Mouse (Mus musculus) mature B cell (primary cell): ENCODE results near the gene Kif27.

Experiments
- in situ Hi-C: fragments of 300-500 bp; cut with MboI; formaldehyde crosslinking; loops from 2 replicates; pipeline ENCODE4 v1.14.3; 2019

Gene Kif27

DNA sequence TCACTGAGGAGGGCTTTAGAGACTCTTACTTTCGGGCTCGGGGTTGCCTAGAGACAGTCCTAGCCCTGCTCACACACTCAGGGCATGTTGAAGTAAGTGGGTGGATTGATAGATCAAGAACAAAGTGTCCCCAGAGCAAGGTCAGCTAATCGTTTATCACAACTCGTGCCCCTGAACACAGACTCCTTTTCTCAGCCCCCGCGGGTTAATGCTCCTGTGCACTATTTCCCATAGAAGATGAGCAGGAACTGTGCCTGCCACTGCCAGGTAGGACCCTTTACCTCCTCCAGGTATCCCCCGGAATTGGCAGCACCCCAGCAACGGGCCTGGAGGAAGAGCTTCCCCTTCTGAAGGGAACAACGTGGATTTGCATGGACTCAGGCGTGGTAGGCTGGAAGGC lies 82.7 kb downstream of the Kif27 start:
- in situ Hi-C loops, result loop anchor here (10.0 kb wide), 2 partner anchors 109 to 269 kb away; partner anchors contain the start of gene 2210016F16Rik

DNA sequence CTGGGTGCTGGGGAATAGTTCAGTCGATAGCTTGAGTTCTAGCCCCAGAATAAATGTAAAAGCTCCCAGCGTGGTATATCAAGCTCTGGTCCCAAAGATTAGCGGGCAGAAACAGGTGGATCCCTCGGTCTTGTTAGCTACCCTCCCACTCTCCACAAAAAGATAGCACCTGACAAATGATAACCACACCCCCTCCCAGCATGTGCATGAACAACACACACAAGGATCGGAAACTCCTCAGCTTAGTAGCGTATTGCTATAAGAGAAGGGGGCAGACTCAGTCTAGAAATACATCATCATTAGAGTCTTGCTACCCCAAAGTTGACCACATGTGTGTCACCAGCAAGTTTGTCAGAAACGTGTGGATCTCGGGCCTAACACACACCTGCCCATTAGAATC lies 83.3 kb downstream of the Kif27 start, which contains the start of gene Gkap1:
Gene Gkap1 (minus strand): TSS at position 101 of the 400 bp plus-strand sequence.
- in situ Hi-C loops, result loop anchor here (10.0 kb wide), 2 partner anchors 109 to 269 kb away; partner anchors contain the start of gene 2210016F16Rik

DNA sequence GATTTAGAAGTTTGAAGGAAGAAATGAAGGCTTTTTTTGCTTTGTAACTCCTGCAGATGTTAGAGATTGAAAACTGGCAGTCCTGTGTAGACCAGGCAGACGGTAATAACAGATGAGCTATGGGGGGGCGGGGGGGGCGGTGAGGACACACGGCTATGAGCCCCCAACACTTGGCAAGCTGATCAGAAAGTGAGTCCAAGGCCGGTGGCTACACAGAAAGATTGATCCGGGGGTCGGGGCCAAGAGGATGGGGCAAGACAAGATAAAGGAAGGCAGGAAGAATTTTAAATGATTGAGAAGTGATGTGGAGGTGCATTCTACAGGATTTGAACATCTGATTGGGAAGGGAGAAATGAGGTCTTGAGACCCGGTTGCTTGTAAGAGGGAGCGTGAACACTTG lies 83.8 kb downstream of the Kif27 start:
- in situ Hi-C loops, result loop anchor here (10.0 kb wide), 2 partner anchors 110 to 270 kb away; partner anchors contain the start of gene 2210016F16Rik

DNA sequence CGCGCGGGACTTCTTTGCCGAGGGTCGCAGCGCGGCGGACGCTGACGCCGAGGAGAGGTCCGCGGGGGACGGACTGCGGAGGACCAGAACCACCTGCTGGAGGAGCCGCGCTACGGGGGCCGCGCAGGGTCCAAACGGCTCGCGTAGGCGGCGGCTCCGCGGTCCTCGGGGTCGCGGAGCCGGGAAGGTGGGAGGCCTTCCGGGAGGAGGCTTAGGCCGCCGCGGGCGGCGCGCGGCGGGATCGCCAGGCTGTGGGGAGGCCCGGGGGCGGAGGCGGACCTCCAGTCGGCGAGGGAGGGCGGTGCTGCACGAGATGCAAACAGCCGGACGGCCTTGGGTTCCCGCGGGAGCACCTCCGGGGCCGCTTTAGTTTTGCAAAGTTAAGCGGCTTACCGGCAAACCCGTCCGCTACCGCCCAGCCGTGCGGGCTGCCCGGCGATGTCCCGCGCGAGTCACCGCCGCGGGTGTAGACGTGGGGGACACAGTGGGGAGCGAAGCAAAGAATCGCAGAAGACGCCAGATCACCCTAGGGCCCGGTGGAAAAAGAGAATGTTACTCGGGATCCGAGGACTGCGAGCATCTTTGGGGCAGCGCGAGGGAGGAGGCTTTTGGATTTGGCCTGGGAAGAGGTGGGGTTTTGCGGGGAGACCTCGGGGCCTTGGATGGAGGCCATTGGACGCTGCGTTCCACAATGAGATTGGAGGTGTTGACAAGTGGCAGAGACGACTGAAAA lies 84.5 kb downstream of the Kif27 start:
- in situ Hi-C loops, result loop anchor here (10.0 kb wide), 2 partner anchors 110 to 270 kb away; partner anchors contain the start of gene 2210016F16Rik

DNA sequence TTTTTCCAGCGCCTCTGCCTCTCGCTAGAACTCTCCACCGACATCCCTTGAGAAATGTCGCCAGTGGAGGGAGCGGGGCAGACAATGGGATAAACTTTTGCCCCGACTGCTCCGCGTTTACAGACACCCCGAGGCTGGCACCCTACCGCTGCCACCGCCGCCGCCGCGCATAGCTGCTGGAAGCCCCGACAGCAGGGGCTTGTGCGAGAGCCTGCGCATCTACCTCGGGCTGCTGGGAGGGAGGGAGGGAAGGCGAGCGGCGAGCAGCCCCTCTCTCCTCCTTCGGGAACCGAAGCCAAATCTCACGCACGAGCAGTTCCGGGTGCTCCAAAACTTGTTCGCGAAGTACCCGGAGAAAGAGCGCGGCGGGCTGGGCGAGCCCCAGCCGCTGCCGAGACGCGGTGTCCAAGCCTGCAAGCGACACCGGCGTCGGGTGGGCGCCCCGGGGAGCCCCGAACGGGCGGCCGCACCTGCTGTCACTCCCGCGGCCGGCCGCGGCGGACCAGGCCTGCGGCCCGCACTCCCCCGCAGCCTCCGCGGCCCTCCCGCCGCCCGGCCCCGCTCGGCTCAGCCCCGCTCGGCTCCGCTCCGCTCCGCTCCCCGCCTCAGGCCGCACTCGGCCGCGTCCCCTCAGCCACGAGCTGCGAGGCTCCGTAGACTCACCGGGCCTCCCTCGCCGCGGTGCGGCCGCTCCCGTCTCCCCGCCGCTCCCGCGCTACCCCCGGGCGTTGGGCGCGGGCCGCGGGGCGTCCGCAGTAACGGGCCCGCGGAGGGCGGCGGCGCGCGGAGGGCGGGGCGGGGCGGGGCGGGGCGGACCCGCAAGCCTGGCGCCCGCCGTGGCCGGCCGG lies 85.3 kb downstream of the Kif27 start:
- in situ Hi-C loops, result loop anchor here (10.0 kb wide), 2 partner anchors 111 to 271 kb away; partner anchors contain the start of gene 2210016F16Rik

DNA sequence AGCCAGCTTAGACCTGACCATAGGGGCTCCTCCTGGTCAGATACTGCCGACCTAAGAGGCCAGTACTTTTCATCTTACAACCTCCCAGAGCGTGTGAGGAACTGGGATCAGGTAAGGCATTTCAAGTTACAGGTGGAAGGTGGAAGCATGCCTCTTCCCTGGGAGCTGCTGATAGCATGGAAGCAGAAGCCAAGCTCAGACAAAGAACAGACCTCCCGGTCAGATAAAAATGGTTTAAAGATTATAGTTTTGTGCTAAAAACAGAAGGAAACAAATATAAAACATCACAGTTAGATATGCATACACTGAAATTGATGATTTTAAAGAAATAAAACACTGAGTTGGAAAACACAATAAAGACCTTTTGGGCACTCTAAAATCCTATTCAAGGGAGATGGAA lies 92.1 kb downstream of the Kif27 start:
- in situ Hi-C loops, result no loop called here

DNA sequence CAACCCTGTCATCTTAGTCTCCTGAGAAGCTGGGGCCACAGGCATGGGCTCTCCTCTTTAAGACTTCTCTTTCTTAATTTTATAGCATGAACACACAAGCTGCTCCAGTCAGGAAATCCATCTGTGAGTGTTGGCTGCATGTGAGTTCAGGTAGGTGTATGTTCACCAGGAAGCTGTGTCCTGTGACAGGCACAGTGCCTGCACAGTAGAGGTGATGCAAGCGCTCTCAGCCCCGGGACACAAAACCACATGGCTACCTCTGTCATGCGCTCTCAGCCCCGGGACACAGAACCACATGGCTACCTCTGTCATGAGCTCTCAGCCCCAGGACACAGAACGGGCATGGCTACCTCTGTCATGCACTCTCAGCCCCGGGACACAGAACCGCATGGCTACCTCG lies 95.4 kb downstream of the Kif27 start:
- in situ Hi-C loops, result no loop called here

DNA sequence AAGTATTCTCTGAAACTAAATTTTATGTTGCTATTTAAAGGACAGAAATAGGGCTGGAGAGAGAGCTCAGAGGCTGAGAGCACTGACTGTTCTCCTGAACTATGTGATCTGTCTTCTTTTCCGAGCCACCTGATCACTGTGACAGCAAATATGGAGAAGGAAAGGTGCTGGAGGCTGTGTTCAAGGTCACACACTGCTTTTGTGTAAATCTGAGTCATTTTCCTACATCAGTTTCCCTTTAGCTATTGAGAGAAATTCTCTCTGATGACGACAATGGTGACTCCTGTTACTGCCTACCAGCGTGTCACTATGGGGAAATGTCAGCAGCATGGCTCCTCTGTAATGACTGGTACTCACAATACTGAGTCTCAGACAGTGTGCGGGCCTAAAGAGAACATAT lies 97.2 kb downstream of the Kif27 start:
- in situ Hi-C loops, result no loop called here

DNA sequence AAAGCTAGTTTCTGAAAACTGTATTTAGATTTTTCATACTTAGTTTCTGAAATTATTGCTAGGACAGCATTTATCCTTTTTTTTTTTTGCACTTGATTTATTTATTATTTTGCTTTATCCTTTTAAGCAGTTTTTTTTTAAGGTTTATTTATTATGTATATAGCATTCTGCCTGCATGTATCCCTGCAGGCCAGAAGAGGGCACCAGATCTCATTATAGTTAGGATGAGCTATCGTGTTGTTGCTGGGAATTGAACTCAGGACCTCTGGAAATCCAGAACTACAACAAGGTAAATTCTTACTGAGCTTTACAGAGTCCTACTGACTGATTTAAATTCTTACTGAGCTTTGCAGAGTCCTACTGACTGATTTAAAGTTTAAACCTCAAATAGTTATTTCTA lies 105.7 kb downstream of the Kif27 start:
- in situ Hi-C loops, result no loop called here

DNA sequence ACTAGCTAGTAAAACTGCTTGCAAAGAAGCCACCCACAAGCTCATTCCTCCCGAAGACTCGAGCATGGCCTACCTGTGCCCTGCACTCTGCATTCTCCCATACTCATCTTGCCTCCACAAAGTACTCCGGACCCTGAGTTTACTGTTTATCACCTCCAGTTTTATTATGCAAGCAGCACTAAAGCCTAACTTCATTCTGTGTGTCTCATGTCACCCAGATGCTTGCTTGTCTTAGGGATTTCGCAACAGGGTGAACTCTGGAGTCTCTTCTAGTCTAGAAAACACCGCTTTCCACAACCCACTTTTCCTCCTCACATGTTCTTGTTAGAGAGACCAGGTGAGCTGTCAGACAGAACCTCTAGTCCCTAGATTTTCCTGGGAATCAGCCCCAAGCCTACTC lies 110.0 kb downstream of the Kif27 start:
- in situ Hi-C loops, result no loop called here
